Mouse (Mus musculus): Measurements from ENCODE around the gene Aar2.
A peak's percentile ranks its signal among the peaks of the same experiment; 100 is the strongest.
"Not testable (repeated sequence)": the region's sequence is repeated elsewhere in the genome, so short reads cannot be mapped to it uniquely, and the experiment has no call there.

The Aar2 gene

DNA sequence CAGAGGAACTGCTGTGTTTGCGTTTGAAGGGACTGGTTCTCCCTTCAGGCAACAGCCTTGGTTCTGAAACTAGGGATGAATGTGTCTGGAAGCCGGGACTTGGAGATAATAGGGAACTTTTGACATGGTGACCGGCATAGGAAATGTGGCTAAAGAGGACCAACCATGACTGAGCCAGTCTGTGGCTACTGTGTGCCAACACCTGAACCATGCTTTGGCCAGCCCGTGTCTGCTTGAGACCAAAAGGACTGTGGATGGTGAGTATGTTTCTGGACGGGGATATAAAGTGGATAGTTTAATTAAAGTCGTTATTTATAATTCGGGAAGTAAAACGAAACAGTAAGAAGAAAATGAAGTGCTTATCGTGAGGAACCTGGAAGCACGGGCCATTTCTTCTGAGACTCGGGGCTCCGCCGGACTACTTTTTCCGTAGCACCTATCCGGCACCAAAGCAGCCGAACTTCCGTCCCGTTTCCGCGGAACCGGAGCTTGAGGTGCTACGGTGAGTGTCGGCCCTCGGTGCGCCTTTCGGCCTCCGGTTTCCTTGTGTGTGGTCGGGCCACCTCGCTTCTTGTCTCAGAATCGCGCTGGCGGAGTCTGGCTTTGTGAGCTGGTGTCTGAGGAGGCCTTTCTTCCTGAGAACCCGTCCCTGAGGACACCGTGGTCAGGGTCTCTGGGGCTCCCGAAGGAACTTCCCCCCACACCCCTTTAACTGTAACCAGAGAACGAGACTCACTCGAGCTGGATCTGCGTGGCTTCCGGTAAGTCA, at the start of gene Aar2:
TSS of gene Aar2 (plus strand) at position 462 of the 769 bp plus-strand sequence.
- DNase-seq, result peak; percentile 59 to 84

DNA sequence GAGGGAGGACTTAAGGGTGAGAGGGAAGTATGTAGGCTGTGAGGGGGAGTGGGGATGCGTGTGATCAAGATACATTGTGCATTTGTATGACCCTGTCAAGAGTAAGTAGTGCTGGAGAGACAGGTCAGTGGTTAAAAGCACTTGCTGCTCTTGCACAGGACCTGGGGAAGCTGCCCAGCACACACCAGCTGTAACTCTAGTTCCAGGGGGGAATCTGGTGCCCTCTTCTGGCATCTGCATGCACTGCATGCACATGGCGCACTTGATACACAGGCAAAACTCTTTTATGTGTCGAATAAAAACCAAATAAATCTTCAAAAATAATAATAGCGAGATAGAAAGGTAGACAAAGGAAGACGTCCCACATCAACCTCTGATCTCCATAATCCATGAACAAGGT, 49.5 kb upstream of the Aar2 start:
- DNase-seq, result peak in 1 of 2 experiments; percentile 40

DNA sequence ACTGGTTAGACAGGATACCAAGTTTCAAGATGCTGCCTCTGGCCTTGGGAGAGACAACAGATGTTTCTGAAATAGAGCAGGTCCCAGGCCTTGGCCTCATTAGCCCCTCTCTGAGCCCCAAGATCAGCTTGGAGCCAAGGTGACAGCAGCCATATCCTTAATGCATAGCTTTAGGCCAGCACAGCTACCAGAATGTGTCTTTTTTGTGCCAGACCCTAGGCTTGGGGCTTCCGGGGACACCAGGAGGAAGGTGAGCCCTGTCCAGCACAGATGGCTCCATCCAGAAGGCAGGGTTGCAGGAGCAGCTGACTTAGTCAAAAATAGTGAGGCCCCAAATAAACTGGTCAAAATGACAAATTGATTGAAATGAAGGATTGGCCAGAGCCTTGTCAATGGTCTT, 46.4 kb upstream of the Aar2 start:
- no peak for DNase-seq

GRCm38 (mm10) chr2:156505533-156505932, 41.9 kb upstream of the Aar2 start:
- no peak for DNase-seq

DNA sequence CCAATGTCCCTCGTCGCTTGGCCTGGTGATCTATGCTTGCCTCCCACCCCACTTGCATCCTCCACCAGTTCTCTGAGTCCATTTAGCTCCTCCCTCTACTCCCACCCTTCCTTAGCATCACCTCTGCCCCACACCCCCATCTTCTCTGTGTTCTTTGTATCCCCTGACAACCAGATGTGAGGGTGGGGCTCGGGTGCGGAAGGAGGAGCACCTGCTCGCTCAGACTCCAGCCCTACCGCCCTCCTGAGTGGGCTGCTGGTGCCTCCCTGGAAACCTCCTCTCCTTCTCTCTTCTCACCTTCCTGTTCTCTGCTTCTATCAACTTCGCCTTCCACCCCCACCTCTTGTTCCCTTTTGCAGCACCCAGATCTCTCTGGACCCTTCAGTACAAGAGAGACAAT, 35.4 kb upstream of the Aar2 start:
- no peak for DNase-seq

DNA sequence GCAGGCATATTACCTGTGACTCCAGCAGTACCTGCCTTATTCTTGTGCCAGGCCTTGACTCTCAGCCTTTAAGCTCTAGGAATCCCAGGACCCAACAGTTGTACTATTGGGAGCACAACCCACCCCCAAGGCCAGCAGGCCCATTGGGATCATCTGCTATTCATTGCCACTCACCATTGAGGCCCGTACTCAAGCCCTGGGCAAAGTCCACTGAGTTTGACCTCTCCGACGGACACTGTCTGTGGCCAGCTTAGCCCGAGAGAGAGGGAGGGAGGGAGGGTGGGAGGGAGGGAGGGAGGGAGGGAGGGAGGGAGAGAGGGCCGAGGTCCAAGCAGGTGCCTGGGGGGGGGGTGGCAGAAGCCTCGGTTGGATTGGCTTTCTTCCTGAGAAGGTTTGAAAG, 34.8 kb upstream of the Aar2 start:
- DNase-seq, result no peak

DNA sequence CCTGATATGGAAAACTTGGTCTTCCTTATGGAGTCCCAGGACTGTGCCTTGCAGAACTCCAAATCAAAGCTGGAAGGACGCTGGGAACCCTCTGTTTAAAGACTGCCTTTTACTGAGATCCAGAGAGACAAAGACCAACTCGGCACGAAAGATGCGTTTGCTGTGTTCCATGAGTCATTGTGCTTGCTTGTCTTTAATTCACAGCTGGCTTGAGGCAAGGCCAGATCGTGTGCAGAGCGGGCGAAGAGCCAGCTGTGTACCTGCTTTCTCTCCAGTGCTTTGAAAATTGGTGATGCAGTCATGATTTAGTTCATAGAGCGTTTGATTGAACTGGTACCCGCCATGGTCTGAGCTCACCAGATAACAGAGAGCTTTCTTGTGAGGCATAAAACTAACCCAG, 32.3 kb upstream of the Aar2 start:
- no peak for DNase-seq

DNA sequence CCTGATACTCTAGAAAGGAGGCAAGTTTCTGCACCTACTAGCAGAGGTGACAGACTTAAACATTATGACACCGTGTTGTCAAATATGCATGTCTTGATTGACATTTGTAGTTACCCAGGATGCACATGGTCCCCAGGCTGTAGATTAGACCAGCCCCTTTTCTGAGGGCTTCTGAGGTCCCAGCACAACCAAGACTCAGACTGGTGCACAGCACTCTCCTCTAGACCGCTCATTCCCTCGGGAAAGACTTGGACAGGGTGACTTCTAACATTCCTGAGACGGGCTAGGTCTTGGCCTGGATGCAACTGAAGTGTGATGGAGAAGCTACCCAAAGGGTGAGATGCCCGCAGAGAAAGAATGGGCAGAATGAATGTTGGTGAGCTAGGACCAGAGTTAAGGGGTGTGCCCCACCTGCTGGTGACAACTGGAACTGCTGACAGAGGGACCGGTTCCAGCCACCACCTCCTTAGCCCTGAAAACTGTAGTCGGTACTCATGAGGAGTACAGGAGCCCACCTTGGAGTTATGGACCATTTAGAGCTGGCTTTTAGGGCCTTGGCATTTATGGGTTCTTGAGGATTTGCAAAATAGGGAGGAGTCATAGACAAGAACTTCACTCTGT, 31.7 kb upstream of the Aar2 start:
- peak; percentile 25 to 76 for DNase-seq

- DNase-seq, result not testable (repeated sequence)
Observed at GRCm38 (mm10) chr2:156516678-156517077, 30.7 kb upstream of the Aar2 start.

DNA sequence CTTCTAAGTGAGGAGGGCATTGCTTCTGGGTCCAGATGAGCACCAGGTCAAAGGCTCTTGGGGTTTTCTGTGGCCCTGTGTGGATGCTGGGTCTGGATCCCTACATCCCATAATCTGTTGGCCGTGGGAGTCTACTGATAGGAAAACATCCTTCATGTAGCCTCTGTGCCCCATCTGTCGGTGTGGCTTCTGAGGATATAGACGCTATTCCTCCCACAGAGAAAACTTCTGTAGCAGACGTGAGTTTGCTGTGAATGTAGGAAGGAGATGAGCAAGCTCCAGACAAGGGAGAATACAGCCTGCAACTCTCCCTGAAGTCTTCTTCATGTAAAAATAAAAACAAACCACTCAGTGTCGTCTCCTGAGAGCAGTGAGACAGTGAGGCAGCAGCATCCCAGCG, 29.1 kb upstream of the Aar2 start:
- DNase-seq, result no peak

DNA sequence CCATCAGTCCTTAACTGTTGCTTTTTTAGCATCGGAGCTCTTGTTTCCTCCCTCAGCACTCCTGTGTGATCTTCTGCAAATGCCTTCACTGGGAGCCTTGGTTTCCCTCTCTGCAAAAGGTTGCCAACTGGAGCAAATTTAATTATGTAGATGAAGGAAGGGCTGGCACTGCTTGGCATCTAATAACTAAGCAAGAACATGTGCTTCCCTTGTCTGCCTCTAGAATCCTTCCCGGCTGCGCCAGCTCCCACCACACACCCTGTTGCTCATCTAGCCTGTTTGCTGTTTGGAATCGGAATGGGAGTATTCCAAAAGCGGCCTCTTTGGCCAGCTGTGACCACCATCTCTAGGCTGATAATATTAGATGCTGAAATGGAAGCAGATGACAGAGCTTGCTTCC, 27.8 kb upstream of the Aar2 start:
- DNase-seq, result no peak

- DNase-seq, result peak in 1 of 2 experiments; percentile 11
Observed at GRCm38 (mm10) chr2:156522994-156523393, 24.4 kb upstream of the Aar2 start.

GRCm38 (mm10) chr2:156524078-156524477, 23.3 kb upstream of the Aar2 start:
- no peak for DNase-seq

DNA sequence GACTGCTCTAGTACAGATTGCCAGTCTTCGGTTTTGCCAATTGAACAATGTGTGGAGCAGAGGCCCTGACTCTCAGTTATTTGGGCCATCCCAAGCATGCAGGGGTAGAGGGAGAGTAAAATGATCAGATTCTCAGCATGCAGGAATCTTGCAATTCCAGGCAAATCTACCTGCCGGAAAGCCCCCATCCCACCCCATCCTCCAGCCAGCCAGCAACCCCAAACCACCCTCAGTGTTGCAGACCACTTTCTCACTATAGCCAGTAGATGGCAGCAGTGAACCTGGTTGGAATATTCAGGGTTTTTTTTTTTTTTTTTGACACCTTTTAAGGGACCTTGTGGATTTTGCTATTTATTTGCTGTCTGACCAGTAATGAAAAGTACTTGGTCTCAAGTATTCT, 17.7 kb upstream of the Aar2 start:
- DNase-seq, result no peak

GRCm38 (mm10) chr2:156533160-156533559, 14.2 kb upstream of the Aar2 start:
- no peak for DNase-seq

DNA sequence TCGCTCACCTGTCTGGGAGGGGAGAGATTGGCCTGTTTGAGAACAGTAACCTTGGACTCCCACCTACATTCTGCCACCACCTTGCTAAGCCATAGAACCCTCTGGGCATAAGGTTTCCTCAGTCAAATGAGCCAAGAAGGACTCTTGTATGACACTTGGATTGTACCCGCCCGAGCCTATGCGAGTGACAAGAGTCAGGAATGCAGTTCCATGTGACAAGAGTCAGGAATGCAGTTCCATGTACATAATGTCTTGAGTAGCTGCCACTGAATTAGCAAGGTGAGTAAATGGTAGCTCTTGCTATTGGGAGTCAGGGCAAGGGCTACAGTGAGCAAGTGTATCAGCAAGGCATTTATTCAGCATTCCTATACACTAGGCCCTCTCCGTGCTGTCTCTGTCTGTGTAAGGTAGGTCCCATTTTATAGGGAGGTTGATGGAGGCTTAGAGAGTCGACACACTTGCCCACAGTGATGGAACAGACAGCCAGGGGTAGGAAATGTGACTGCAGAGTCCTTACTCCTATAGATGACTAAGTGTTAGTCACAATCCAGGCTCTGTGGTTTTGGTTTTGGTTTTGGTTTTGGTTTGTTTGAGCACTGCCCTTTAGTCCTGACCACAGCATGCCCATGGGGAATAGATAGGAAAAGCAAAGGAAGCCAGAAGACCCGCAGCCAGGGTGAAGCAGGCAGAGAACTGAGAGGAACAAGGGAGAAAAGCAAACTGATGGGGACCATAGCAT, 8.4 kb upstream of the Aar2 start:
- no peak for DNase-seq

GRCm38 (mm10) chr2:156540991-156541390, 6.4 kb upstream of the Aar2 start:
- no peak for DNase-seq

DNA sequence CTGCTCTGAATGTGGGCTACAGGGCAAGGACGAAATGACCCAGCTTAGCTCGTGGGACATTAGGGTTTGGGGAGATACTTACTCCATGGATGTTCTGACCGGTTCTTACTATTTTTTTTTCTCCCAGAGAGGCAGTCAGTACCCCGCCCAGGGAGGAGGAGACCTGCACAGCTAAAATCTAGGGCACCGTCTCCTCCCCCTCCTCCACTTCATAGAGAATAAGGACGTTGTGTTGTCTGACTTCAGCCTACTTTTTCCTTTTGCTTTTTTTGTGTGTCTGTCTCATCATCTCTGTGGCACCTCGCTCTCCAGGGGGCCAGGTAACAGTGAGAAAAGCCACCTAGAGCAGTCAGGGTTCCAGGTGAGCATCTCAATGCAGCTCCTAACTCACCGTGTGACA, 5.0 kb upstream of the Aar2 start:
- DNase-seq, result no peak

GRCm38 (mm10) chr2:156543804-156544203, 3.6 kb upstream of the Aar2 start:
- no peak for DNase-seq

- DNase-seq, result no peak
Observed at GRCm38 (mm10) chr2:156552421-156552820, 5.0 kb downstream of the Aar2 start.

- DNase-seq, result no peak
Observed at GRCm38 (mm10) chr2:156561808-156562207, 14.4 kb downstream of the Aar2 start.

GRCm38 (mm10) chr2:156563557-156563956, 16.2 kb downstream of the Aar2 start:
- no peak for DNase-seq

GRCm38 (mm10) chr2:156566512-156566911, 19.1 kb downstream of the Aar2 start:
- no peak for DNase-seq

DNA sequence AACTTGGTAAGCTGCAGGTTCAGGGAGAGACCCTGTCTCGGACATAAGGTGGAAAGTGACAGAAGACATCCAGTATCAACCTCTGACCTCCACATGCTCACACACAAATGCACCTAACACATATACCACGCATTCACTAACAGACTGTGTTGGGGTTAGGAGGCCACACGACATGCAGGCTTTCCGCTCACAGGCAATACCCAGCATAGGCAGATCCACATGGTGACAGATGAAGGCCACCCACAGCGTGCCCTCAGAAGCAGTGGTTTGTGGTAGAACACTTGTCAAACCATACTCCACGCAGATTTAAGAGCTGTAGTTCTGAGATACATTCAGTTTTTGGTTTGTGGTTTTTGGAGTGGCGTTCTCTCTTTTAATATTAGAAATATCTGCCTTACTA, 21.3 kb downstream of the Aar2 start:
- DNase-seq, result no peak

Data from spleen, adult 18-20 months (tissue).